Mouse (Mus musculus) embryonic fibroblast, embryonic 13.5 days (primary cell): ENCODE data around the gene Spout1. TPM values are rescaled to one million over a fixed set of nuclear protein-coding genes. Genes with fewer than 3 reads are reported as not detected.
A peak's percentile ranks its signal among the peaks of the same experiment; 100 is the strongest.

ENCODE experiments used
- H3K27ac ChIP-seq: 2 replicates; pipeline ENCODE4 v1.5.1; 2012; ENCODE audit warnings: low read length, control low read depth, inconsistent platforms; ENCODE audit not compliant: insufficient read depth
- H3K4me1 ChIP-seq: 2 replicates; pipeline ENCODE4 v1.6.1; 2011; ENCODE audit warnings: low read length; ENCODE audit not compliant: control insufficient read depth, insufficient read depth
- H3K4me3 ChIP-seq: 2 replicates; pipeline ENCODE4 v1.5.1; 2011; ENCODE audit warnings: mild to moderate bottlenecking, control low read depth, low read length; ENCODE audit not compliant: insufficient read depth
- CTCF ChIP-seq: IDR thresholded peaks from 2 replicates; pipeline ENCODE4 v1.5.1; 2011; ENCODE audit warnings: mild to moderate bottlenecking, control low read depth, low read length, moderate library complexity, borderline replicate concordance; ENCODE audit not compliant: insufficient read depth
- POLR2A ChIP-seq: IDR thresholded peaks from 2 replicates; pipeline ENCODE4 v1.6.1; 2011; ENCODE audit warnings: low read depth, mild to moderate bottlenecking, control low read depth, low read length, moderate library complexity
- polyA plus RNA-seq: library from polyadenylated mRNA; stranded (reverse); fragments of >200 nt; gene quantifications from 2 replicates; pipeline ENCODE4 v1.2.4, GENCODE M21; 2011; ENCODE audit warnings: low read depth; ENCODE audit not compliant: missing spikeins, insufficient read length

Spout1 gene
- 20.7 and 22.8 TPM in 2 replicates for polyA plus RNA-seq

DNA sequence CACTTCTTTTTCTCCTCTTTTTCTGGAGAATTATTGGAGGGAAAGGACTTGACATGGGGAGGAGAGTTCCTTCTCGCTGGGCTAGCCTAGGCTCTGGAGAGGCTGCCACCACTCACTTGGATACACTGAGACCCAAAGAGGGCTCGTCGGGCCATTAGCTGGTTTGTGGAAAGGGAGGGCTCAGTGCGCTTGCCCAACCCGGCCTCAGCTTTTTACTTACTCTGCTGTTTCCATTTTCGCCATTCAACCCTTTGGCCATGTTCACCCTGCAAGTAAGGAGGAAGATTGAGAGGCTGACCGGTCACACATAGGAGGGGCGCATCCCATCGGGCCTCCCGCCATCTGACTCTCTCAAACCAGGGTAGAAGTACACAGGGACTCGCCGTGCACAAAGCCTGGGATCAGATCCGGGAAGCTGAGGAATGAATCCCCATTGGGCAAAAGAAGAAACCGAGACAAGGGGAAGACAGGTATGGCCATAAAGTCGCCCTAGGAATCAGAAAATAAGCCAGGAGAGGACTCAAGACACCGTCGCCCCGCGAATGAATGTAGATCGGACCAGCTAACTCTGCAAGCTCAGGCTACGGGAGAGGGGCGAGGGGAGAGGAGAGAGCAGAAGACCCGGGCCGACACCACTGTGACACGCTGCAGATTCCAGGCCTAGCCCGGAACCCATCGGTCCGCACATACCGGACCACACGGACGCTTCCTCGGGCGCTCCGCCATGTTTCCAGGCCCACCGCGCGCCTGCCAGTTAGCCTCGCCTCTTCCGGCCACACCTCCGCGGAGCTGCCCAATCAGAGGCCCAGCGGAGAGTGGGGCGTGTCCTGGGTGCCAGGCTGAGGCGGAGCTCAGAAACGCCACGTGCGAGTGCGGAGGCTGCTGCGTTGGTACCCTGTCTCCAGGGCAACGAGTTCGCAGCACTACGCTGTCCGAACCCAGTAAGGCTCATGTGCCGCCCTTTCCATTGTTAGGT, at the start of gene Spout1:
Gene Spout1, minus strand, starts transcription at position 760 of the 976 bp plus-strand sequence.
- Histone ChIP-seq H3K27ac (no peak within 1 kb of the TSS), H3K4me1 (peaks cover 3% of the 10 kb centered on the region; the same call in 1 of the 2 replicates), H3K4me3 (peak within 1 kb of the TSS; percentile 82)
- TF ChIP-seq POLR2A (peak; percentile 79), CTCF (no peak)

DNA sequence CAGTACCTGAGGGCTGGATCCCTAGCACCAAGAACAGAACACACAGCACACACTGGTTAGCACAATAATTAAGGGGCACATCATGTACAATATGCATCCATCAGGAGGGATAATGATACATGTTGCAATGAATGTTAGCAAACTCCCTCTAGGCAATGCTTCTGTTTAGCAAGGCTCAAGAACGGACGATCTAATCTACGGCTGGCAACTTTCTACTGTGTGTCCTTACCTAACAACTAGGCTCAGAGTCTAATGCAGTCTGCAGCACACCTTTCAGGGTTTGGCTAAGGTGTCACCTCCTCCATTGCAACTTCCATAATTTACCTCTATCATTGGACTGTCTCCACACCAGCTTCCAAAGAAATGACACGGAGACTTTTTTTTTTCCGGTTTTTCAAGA, 38.0 kb upstream of the Spout1 start:
- Histone ChIP-seq H3K27ac (no peak overlapping the region), H3K4me1 (no peaks in the 10 kb centered on the region), H3K4me3 (no peak overlapping the region)
- TF ChIP-seq CTCF (no peak), POLR2A (no peak)

DNA sequence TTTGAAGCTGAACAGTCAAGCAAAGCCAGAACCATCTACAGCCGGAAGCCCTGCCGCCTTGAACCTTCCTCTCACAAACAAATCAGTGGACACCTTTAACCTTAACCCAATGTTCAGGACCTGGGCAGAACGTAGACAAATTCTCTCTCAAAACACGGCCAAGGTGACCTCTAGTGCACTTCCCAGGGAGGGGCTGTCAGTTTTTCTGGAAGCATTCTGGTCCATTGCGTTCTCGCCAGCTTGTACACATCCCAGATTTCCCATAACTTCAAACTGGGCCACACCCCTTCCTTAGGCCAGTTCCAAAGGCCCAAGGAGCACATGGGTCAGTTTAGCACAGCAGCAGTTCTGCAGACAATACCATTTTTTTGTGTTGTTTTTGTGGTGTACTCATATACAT, 37.2 kb upstream of the Spout1 start:
- no peaks in the 10 kb centered on the region for H3K4me1 ChIP-seq
- no peak overlapping the region for H3K4me3 ChIP-seq
- TF ChIP-seq CTCF = no peak
- TF ChIP-seq POLR2A = no peak
- no peak overlapping the region for H3K27ac ChIP-seq

DNA sequence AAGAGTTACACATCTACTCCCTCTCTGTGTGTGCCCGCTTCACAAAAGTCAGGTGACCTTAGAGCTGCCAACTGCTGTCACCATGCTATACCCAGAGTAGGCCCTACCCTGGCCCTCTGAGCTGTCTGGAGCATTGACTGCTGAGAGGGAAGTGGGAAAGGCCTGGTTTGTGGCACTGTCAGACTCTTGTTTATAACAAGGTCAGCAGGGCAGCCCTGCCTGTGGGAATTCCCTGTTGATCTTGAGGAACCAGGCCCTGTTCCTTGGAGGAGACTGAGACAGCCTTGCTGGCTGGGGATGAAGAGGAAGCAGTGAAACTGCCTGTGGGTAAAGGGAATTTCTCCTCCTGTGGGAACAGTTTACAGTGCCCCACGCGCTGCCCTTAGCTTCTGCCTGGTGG, 36.5 kb upstream of the Spout1 start:
- Histone ChIP-seq H3K4me1 (no peaks in the 10 kb centered on the region), H3K4me3 (no peak overlapping the region), H3K27ac (no peak overlapping the region)
- TF ChIP-seq CTCF = no peak
- TF ChIP-seq POLR2A = no peak

DNA sequence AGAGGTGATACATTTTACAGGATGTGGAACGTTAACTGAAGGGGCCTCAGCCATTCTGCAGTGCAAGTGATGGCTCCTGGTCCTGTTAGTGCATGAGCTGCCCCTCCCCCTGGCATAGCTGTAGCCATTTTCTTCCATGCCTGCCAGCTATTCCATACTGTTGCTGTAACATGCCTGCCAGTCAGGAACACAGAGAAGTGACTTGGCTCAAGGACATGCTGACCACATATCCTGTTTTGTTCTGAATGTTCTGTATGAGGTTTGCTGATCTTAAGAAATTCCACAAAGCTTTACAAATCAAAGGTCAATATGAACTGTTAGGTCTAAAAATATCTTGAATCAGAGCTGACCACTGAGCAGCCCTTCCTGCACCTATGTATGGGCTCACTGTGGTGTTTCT, 34.7 kb upstream of the Spout1 start:
- TF ChIP-seq CTCF (no peak), POLR2A (no peak)
- no peaks in the 10 kb centered on the region for H3K4me1 ChIP-seq

DNA sequence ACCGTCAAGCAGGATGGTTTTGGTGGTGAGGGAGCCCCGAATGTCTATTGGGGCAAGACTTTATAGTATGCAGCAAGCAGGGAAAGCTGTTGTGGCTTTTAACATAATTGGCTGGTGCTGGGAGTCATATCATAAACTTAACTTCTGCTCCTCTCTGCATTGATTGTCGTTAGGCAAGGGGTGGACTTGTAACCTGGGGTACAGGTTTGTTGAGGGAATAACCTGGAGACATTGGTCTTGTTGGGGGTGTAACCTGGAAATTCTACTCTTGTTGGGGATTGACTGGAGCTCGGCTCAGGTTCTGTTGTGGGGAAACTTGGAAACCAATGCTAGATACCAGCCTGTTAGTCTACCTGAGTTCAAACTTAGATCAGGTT, 33.9 kb upstream of the Spout1 start:
- TF ChIP-seq CTCF (no peak), POLR2A (no peak)
- Histone ChIP-seq H3K4me1 (no peaks in the 10 kb centered on the region), H3K27ac (no peak overlapping the region), H3K4me3 (no peak overlapping the region)

More for the DNA sequence above, 34.7 kb upstream of the Spout1 start:
- Histone ChIP-seq H3K4me3 (no peak overlapping the region), H3K27ac (no peak overlapping the region)

DNA sequence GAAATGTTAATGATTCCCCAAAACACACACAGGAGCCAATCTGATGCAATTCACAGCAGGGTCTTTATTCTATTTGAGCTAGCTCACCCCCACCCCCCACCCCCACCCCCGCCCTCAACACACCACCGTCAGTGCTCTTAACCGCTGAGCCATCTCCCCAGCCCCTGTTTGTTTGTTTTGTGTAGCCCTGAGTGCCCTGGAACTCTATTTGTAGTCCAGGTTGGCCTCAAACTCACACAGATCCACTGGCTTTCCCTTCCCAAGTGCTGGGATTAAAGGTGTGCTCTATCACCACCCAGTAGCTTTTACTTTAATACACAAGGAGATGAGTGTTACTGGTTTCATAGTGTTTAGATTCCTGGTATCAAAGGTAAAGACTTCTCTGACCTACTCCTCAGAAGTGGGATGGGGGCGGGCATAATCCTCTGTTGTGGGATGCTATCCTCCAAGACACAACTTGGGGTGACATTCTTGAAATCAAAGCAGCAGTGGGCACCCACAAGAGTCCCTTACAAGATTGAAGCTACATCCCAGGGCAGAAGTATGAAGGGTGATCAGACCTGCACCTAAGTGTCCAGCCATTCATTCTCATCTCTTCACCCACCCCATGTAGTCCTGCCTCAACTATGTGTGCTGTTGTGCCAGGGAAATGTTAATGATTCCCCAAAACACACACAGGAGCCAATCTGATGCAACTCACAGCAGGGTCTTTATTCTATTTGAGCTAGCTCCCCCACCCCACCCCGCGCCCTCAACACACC, 33.3 kb upstream of the Spout1 start:
- no peak for TF ChIP-seq CTCF
- no peak for TF ChIP-seq POLR2A

DNA sequence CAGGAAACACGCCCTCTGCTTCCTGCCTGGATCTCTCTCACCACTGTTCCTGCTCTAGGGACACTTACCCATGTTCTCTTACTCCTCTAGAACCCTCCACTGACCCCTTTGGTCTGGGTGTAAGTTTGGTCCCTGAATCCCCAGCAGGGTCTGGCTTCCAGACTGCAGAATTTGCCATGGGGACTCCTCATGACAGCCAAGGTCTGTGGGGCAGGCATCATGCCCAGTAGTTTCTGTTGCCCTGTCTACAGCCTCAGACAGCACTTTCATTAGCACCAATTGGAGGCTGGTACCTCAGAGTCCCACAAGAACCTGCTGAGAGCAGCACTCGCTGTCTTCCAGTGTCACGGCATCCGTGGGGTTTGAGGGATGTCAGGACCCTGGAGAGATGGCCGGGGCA, 29.6 kb upstream of the Spout1 start:
- no peak overlapping the region for H3K4me3 ChIP-seq
- TF ChIP-seq CTCF (no peak), POLR2A (no peak)
- no peak overlapping the region for H3K27ac ChIP-seq
- no peaks in the 10 kb centered on the region for H3K4me1 ChIP-seq

More for the DNA sequence above, 33.3 kb upstream of the Spout1 start:
- no peak overlapping the region for H3K27ac ChIP-seq
- H3K4me1 ChIP-seq = no peaks in the 10 kb centered on the region
- H3K4me3 ChIP-seq = no peak overlapping the region

DNA sequence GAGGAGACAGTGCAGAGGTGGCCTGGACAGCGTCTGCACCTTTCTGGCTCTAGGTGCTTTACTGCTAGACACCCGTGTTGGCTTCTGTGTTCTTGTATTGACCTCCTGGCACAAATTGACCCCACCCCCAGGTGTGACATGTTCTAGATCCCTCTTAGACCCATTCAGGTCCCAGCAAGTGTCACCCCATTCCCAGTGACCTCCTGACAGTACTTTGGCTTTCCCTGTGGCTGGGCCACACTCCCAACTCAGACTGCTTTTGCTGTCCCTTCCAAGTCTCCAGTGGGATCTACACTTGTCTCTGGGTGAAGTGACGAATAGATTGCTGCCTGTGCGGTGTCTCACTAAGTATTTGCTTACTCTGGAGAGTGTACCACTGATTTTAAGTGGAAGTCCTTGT, 29.1 kb upstream of the Spout1 start:
- TF ChIP-seq CTCF (no peak), POLR2A (no peak)
- no peak overlapping the region for H3K27ac ChIP-seq
- no peaks in the 10 kb centered on the region for H3K4me1 ChIP-seq
- no peak overlapping the region for H3K4me3 ChIP-seq
